Mouse (Mus musculus) left cerebral cortex, adult 6 months (tissue): ENCODE results near the gene Sart3. TPM values are rescaled to one million over a fixed set of nuclear protein-coding genes. Genes with fewer than 3 reads are reported as not detected.

ENCODE experiments used
- long read RNA-seq, 2 experiments: library from polyadenylated mRNA; unstranded; transcript quantifications; one replicate each; pipeline ENCODE4 v2.0.0; 2019 to 2020
- polyA plus RNA-seq: library from polyadenylated mRNA; unstranded; fragments of <200 nt; fragmentation: Nextera tagmentation; gene quantifications from 2 replicates; pipeline ENCODE4 v1.2.3, GENCODE M21; 2021

Sart3 gene
- polyA plus RNA-seq: 7.1 and 7.3 TPM in 2 replicates
- long read RNA-seq, experiment 1, full-length matches to known transcripts: 3 of 21 reads
- long read RNA-seq, experiment 1, partial matches to known transcripts: 12 of 21 reads
- long read RNA-seq, experiment 1, other reads (novel, unspliced or antisense): 6 of 21 reads
- long read RNA-seq, experiment 2, partial matches to known transcripts: 14 of 18 reads
- long read RNA-seq, experiment 2, other reads (novel, unspliced or antisense): 4 of 18 reads

DNA sequence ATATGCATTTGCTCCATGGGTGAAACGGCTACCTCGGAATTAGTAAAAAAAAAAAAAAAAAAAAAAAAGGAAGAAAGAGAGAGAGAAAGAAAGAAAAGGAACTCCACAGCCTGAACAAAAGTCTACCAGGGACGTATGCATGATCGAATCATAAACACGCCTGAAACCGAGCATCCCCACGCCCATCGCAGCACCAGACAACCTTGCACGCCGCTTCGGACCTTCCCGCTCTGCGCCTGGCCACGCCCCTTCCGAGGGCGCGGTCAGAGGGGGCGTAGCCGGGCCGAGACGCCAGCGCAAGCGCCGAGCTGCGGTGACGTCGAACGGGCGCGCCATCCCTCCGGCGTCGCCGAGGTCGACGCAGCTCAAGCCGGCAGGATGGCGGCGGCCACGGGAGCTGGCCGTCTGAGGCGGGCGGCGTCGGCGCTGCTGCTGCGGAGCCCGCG is at the start of gene Sart3, which contains the start of gene Iscu:
Gene Sart3 (minus strand): TSS at position 61 of the 446 bp plus-strand sequence.
Gene Iscu (plus strand): TSS at position 299 of the 446 bp plus-strand sequence.

DNA sequence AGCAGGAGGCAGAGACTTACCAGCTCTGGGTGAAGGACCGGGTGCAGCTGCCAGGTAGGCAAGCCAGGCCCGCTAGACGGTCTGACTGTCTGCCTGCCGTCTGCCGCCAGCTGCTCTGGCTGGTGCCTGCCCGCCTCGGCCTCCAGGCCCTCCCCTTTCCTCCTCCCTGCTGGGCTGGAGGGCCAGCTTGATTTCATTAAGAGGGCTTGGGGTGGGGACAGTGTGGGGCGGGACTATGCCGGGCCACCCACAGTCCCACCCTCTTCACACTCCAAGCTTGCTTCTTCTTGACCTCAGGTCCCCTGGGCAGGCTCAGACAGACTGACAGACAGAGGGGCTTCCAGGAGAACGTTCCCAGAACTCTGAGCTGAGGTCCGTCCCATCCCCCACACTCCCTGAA is 28.0 kb upstream of the Sart3 start, which contains the start of gene Tmem119:
Gene Tmem119 (minus strand): TSS at position 237 of the 400 bp plus-strand sequence.

DNA sequence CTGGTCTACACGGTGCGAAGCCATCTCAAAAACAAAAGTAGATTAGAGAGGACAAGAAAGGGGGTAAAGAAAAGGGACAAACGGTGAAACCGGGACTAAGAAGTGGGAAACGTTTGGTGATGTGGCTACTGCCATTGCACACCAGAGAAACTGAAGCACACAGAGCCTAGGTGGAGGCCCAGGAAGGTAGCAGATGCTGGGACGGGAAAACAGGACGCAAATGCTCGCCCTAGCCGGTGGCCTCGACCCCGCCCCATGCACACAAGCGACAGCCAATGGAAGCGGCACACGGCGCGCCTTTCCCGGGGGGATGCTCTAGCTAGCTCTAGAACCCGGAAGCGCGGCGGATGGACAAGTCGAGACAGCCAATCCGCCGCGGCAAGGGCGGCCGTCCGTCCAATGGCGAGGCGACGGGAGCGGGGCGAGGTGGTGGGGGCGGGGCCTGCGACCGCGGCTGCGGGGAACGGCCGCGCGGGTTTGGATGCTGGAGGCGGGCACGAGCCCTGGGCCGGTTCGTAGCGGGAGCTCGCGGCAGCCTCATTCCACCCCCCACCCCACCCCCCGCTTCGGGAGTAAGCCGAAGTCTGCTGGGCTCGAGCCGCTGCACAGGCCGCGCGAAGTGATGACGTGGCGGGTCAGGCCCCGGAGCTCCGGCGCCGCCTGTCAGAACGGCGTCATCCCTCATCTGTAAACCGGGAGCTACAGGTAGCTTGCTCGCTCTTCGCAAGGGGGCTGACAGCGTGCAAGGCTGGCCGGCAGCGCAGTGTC is 36.8 kb downstream of the Sart3 start, which contains the start of gene Ficd:
Gene Ficd (plus strand): TSS at position 459 of the 768 bp plus-strand sequence.

DNA sequence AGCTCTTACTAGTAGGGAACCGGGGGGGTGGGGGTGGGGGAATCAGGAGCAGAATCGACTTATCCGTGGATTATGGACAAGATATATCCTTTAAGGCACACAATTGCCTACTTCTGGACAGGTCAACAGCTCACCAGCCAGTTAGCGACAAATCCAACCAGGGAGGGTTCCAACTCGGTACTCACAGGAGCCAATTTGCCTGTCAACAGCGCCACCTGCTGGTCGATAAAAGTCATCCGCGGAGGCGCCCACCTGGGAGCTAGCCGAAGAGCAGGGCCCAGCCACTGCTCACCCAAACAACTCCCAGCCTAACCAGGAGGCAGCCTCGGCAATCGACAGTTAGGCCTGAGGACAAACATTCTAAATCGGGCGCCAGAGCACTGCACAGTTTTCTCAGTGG is 47.9 kb downstream of the Sart3 start, which contains the start of gene 1700069L16Rik:
Gene 1700069L16Rik (minus strand): TSS at position 327 of the 400 bp plus-strand sequence.

Other genes starting within 250 kb of the Sart3 start
- 1.4 and 1.8 TPM in 2 replicates for gene Cmklr1, start 122.1 kb downstream of the Sart3 start, polyA plus RNA-seq
- gene 1700069L16Rik, start 47.7 kb downstream of the Sart3 start, polyA plus RNA-seq: not detected in 2 replicates
- 11.8 and 12.6 TPM in 2 replicates for gene Ficd, start 36.7 kb downstream of the Sart3 start, polyA plus RNA-seq
- gene Iscu, start 238 bp upstream of the Sart3 start, polyA plus RNA-seq: 333 and 381 TPM in 2 replicates
- gene Tmem119, start 28.0 kb upstream of the Sart3 start, polyA plus RNA-seq: 18.5 and 23.3 TPM in 2 replicates
- gene Selplg, start 60.1 kb upstream of the Sart3 start, polyA plus RNA-seq: 40.8 and 41.8 TPM in 2 replicates
- 24.9 and 26.3 TPM in 2 replicates for gene Coro1c, start 136.2 kb upstream of the Sart3 start, polyA plus RNA-seq
- gene Ssh1, start 221.4 kb upstream of the Sart3 start, polyA plus RNA-seq: 4.1 and 8.4 TPM in 2 replicates
- gene Dao, start 231.2 kb upstream of the Sart3 start, polyA plus RNA-seq: 0.05 TPM in 1 of 2 replicates, not detected in the other